Mouse (Mus musculus) kidney, embryonic 14.5 days (tissue): ENCODE data around the gene Catip. TPM values are rescaled to one million over a fixed set of nuclear protein-coding genes. Genes with fewer than 3 reads are reported as not detected.

Experiments
- ATAC-seq: fragments of 200-750 bp; cut with Nextera tagmentation; 2 replicates; pipeline ENCODE4 v1.8.0; 2017; ENCODE audit warnings: moderate number of reproducible peaks, mild to moderate bottlenecking, moderate TSS enrichment, moderate library complexity; ENCODE audit not compliant: low FRiP score, low TSS enrichment
- H3K27ac ChIP-seq: fragments of 300-500 bp; sonication (generic); 2 replicates; pipeline ENCODE4 v1.5.1; 2014; ENCODE audit warnings: low read depth, mild to moderate bottlenecking, low read length, moderate library complexity, mixed read lengths
- H3K27me3 ChIP-seq: fragments of 300-500 bp; sonication (generic); 2 replicates; pipeline ENCODE4 v1.6.1; 2014; ENCODE audit warnings: mild to moderate bottlenecking, low read length; ENCODE audit not compliant: control insufficient read depth, insufficient read depth
- H3K36me3 ChIP-seq: fragments of 300-500 bp; sonication (generic); 2 replicates; pipeline ENCODE4 v1.6.1; 2014; ENCODE audit warnings: low read length, mixed read lengths; ENCODE audit not compliant: control insufficient read depth, insufficient read depth
- H3K4me1 ChIP-seq: fragments of 300-500 bp; sonication (generic); 2 replicates; pipeline ENCODE4 v1.6.1; 2014; ENCODE audit warnings: low read length, mixed read lengths; ENCODE audit not compliant: control insufficient read depth, insufficient read depth
- H3K4me2 ChIP-seq: fragments of 300-500 bp; sonication (generic); replicated peaks from 2 replicates; pipeline ENCODE4 v1.6.1; 2014; ENCODE audit warnings: low read depth, mild to moderate bottlenecking, low read length
- H3K4me3 ChIP-seq: fragments of 300-500 bp; sonication (generic); 2 replicates; pipeline ENCODE4 v1.5.1; 2014; ENCODE audit warnings: mild to moderate bottlenecking, low read length
- H3K9ac ChIP-seq: fragments of 300-500 bp; sonication (generic); 2 replicates; pipeline ENCODE4 v1.6.1; 2014; ENCODE audit warnings: low read depth, mild to moderate bottlenecking, low read length, moderate library complexity
- H3K9me3 ChIP-seq: fragments of 300-500 bp; sonication (generic); 2 replicates; pipeline ENCODE4 v1.6.1; 2016; ENCODE audit warnings: low read length; ENCODE audit not compliant: control insufficient read depth
- WGBS: fragments of 180-500 bp; shearing (Covaris S2); extraction: QIAGEN DNeasy Blood & Tissue Kit; methylation state at CpG from one replicate; pipeline ENCODE4 v1.1.7; 2014; 5-methylcytosine and 5-hydroxymethylcytosine counted together
- polyA plus RNA-seq: library from polyadenylated mRNA; unstranded; fragments of >200 nt; fragmentation: Nextera tagmentation; extraction: Ambion mirVana; gene quantifications from 2 replicates; pipeline ENCODE4 v1.2.1, GENCODE M21; 2014

Catip gene
- polyA plus RNA-seq, 1 experiment from 2014 or later: 0.79 TPM

- H3K4me2 ChIP-seq: peak within 1 kb of the TSS; percentile 99
- H3K9ac ChIP-seq: peak within 1 kb of the TSS; percentile 99
- H3K4me1 ChIP-seq: peaks cover 27% of the 10 kb centered on the region
- WGBS: 2% methylated on average over 50 of the region's 51 CpGs
- H3K27ac ChIP-seq: peak within 1 kb of the TSS; percentile 99
- peak within 1 kb of the TSS; percentile 94 for H3K4me3 ChIP-seq
- peaks cover 21% of the 10 kb centered on the region for H3K36me3 ChIP-seq
- H3K27me3 ChIP-seq: no peaks in the 10 kb centered on the region
- no peaks in the 10 kb centered on the region for H3K9me3 ChIP-seq
- peak; percentile 78 for ATAC-seq
Observed at GRCm38 (mm10) chr1:74390924-74391748, 29.2 kb downstream of the Catip start, which contains the start of gene Ctdsp1. TSS of gene Ctdsp1 (plus strand) at chr1:74391509.

DNA sequence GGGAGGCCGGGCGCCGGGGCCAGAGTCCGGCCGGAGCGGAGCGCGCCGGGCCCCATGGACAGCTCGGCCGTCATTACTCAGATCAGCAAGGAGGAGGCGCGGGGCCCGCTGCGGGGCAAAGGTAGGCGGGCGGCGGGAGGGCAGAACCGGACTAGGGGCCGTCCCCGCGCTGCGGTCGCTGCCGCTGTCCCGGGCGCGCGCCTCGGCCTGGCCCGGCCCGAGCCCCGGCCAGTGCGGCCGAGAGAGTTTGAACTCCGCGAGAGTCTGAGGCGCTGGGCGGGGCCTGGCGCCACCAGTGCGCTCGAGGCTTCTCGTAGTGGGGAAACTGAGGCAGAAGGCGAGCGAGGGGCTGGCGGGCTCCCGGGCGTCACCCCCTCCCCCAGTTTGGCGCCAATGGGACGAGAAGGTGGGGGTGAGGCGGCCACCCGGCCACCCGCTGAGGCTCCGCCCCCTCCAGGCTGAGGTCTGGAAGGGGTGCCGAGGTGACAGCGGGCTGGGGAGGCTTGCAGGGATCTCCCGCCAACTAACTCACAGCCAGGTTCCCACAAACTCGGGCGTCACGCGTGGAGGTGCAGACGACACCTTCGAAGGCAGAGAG, 30.0 kb downstream of the Catip start:
- Histone ChIP-seq H3K4me1 (peaks cover 27% of the 10 kb centered on the region), H3K9ac (peak overlapping the region; percentile 99), H3K36me3 (peaks cover 21% of the 10 kb centered on the region), H3K4me3 (peak overlapping the region; percentile 94), H3K4me2 (peak overlapping the region; percentile 99), H3K27me3 (no peaks in the 10 kb centered on the region), H3K27ac (peak overlapping the region; percentile 99), H3K9me3 (no peaks in the 10 kb centered on the region)
- WGBS: 0% methylated on average over 33 of the region's 63 CpGs
- peak; percentile 30 for ATAC-seq

GRCm38 (mm10) chr1:74392446-74392994, 30.6 kb downstream of the Catip start:
- peak overlapping the region; percentile 99 for H3K9ac ChIP-seq
- ATAC-seq: peak; percentile 21
- peak overlapping the region; percentile 94 for H3K4me3 ChIP-seq
- H3K9me3 ChIP-seq: no peaks in the 10 kb centered on the region
- peaks cover 21% of the 10 kb centered on the region for H3K36me3 ChIP-seq
- peak overlapping the region; percentile 99 for H3K4me2 ChIP-seq
- peak overlapping the region; percentile 99 for H3K27ac ChIP-seq
- 3% methylated on average over 16 of the region's 16 CpGs for WGBS
- peaks cover 27% of the 10 kb centered on the region for H3K4me1 ChIP-seq
- no peaks in the 10 kb centered on the region for H3K27me3 ChIP-seq

- peak overlapping the region; percentile 99 for H3K9ac ChIP-seq
- ATAC-seq: no peak
- no peaks in the 10 kb centered on the region for H3K9me3 ChIP-seq
- H3K4me2 ChIP-seq: peak overlapping the region; percentile 99
- H3K36me3 ChIP-seq: peaks cover 21% of the 10 kb centered on the region
- peaks cover 27% of the 10 kb centered on the region for H3K4me1 ChIP-seq
- peak overlapping the region; percentile 94 for H3K4me3 ChIP-seq
- no peaks in the 10 kb centered on the region for H3K27me3 ChIP-seq
- WGBS: 50% methylated on average over 7 of the region's 7 CpGs
- H3K27ac ChIP-seq: peak overlapping the region; percentile 65; the same call in 1 of the 2 replicates
Observed at GRCm38 (mm10) chr1:74393010-74393409, 31.1 kb downstream of the Catip start.

- ATAC-seq: no peak
- Histone ChIP-seq H3K27me3 (no peaks in the 10 kb centered on the region), H3K4me1 (peaks cover 27% of the 10 kb centered on the region), H3K27ac (no peak overlapping the region), H3K36me3 (peaks cover 21% of the 10 kb centered on the region), H3K4me3 (0 out of 2 replicates have a peak overlapping the region, but pooled peaks have one; percentile 94), H3K9me3 (no peaks in the 10 kb centered on the region), H3K9ac (0 out of 2 replicates have a peak overlapping the region, but pooled peaks have one; percentile 99), H3K4me2 (no peak overlapping the region)
- 84% methylated on average over 9 of the region's 9 CpGs for WGBS
Observed at GRCm38 (mm10) chr1:74393697-74394096, 31.8 kb downstream of the Catip start.

- Histone ChIP-seq H3K4me3 (no peak overlapping the region), H3K9me3 (no peaks in the 10 kb centered on the region), H3K27ac (no peak overlapping the region), H3K36me3 (peaks cover 21% of the 10 kb centered on the region), H3K4me1 (peaks cover 27% of the 10 kb centered on the region), H3K4me2 (no peak overlapping the region), H3K27me3 (no peaks in the 10 kb centered on the region), H3K9ac (no peak overlapping the region)
- ATAC-seq: no peak
- WGBS: 91% methylated on average over 9 of the region's 9 CpGs
Observed at GRCm38 (mm10) chr1:74394311-74394710, 32.4 kb downstream of the Catip start.

GRCm38 (mm10) chr1:74394858-74395257, 33.0 kb downstream of the Catip start:
- Histone ChIP-seq H3K9me3 (no peaks in the 10 kb centered on the region), H3K9ac (no peak overlapping the region), H3K4me2 (no peak overlapping the region), H3K4me1 (peaks cover 24% of the 10 kb centered on the region), H3K4me3 (no peak overlapping the region), H3K36me3 (peaks cover 21% of the 10 kb centered on the region), H3K27ac (no peak overlapping the region), H3K27me3 (no peaks in the 10 kb centered on the region)
- no peak for ATAC-seq
- WGBS: 93% methylated on average over 15 of the region's 15 CpGs

GRCm38 (mm10) chr1:74395290-74395689, 33.4 kb downstream of the Catip start:
- peaks cover 20% of the 10 kb centered on the region for H3K4me1 ChIP-seq
- no peak overlapping the region for H3K9ac ChIP-seq
- H3K27ac ChIP-seq: no peak overlapping the region
- ATAC-seq: no peak
- H3K36me3 ChIP-seq: peaks cover 21% of the 10 kb centered on the region
- no peak overlapping the region for H3K4me3 ChIP-seq
- 90% methylated on average over 12 of the region's 13 CpGs for WGBS
- no peaks in the 10 kb centered on the region for H3K27me3 ChIP-seq
- H3K9me3 ChIP-seq: no peaks in the 10 kb centered on the region
- no peak overlapping the region for H3K4me2 ChIP-seq
